Mouse (Mus musculus): Measurements from ENCODE around the gene Aen. TPM values are rescaled to one million over a fixed set of nuclear protein-coding genes. Genes with fewer than 3 reads are reported as not detected.

The Aen gene
- polyA plus RNA-seq, 1 experiment: 12.8 TPM

DNA sequence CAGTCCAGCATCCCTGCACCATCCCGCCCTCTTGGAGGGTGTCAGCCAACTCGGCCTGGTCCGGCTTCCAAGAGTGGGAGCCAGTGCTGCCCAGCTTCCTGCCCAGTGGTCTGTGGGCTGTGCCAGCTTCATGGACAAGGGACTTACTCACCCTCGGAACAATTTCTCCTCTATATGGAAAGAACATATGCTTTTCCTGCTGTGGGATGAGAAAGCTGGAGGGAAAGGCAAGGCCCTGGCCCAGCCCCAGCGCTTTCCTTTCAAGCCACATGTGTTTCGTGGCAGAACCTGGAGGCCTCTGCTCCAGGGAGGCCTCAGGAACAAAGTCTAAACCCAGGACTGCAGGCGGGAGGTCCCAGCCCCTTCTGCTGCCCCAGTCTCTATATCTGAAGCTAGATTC is 30.0 kb downstream of the Aen start:
- TF ChIP-seq POLR2A (IDR thresholded peaks at IDR 0.05; ENCODE audit: borderline replicate concordance, low read depth, low read length) (no peak), CTCF (IDR thresholded peaks at IDR 0.05; ENCODE audit: low read depth, low read length) (no peak)
- Histone ChIP-seq H3K4me3 (ENCODE audit: insufficient read depth, low read length) (no peak overlapping the region), H3K27ac (ENCODE audit: insufficient read depth, low read depth, low read length) (no peak overlapping the region), H3K4me1 (ENCODE audit: control insufficient read depth, insufficient read depth, low read length) (no peaks in the 10 kb centered on the region)

DNA sequence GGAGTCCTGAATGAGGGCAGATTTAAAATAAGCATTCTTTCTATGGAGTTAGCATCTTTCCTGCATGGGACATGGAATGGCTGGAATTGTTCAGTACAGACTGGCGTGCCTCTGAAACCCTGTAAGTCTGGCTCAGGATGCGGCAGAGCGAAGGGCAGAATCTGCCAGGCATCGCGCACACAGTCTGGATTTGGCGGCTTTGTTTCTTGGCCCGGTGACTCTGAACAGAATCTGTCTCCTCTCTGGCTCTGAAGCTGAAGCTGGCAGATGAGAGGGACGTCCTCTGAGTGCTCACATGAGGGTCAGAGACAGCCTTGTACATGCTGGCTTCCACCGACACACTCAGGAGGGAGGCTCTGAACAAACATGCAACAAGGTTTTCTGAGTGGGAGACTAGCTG is 30.5 kb downstream of the Aen start:
- no peaks in the 10 kb centered on the region for H3K4me1 ChIP-seq (ENCODE audit: control insufficient read depth, insufficient read depth, low read length)
- no peak for TF ChIP-seq POLR2A (IDR thresholded peaks at IDR 0.05; ENCODE audit: borderline replicate concordance, low read depth, low read length)
- no peak for TF ChIP-seq CTCF (IDR thresholded peaks at IDR 0.05; ENCODE audit: low read depth, low read length)
- no peak overlapping the region for H3K4me3 ChIP-seq (ENCODE audit: insufficient read depth, low read length)
- no peak overlapping the region for H3K27ac ChIP-seq (ENCODE audit: insufficient read depth, low read depth, low read length)

DNA sequence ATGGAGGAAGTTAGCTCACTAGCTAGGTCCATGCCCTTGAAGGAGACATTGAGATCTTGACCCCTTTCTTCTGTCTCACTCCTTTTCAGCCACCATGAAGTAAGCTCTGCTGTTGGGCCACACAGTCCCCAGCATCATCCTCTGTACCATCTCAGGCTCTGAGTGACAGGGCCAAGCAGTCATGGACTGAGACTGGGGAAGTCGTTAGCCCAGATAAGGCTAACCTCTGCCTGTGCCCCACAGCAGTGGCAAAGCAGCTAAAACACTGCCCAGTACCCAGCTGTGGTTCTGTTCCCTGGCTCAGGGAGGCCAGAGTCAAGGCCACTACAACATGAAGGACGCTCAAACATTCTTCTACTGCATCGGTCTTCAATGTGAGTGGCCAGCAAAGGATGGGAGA is 31.6 kb downstream of the Aen start:
- H3K27ac ChIP-seq (ENCODE audit: insufficient read depth, low read depth, low read length): no peak overlapping the region
- TF ChIP-seq POLR2A (IDR thresholded peaks at IDR 0.05; ENCODE audit: borderline replicate concordance, low read depth, low read length): no peak
- no peak for TF ChIP-seq CTCF (IDR thresholded peaks at IDR 0.05; ENCODE audit: low read depth, low read length)
- H3K4me3 ChIP-seq (ENCODE audit: insufficient read depth, low read length): no peak overlapping the region
- no peaks in the 10 kb centered on the region for H3K4me1 ChIP-seq (ENCODE audit: control insufficient read depth, insufficient read depth, low read length)

DNA sequence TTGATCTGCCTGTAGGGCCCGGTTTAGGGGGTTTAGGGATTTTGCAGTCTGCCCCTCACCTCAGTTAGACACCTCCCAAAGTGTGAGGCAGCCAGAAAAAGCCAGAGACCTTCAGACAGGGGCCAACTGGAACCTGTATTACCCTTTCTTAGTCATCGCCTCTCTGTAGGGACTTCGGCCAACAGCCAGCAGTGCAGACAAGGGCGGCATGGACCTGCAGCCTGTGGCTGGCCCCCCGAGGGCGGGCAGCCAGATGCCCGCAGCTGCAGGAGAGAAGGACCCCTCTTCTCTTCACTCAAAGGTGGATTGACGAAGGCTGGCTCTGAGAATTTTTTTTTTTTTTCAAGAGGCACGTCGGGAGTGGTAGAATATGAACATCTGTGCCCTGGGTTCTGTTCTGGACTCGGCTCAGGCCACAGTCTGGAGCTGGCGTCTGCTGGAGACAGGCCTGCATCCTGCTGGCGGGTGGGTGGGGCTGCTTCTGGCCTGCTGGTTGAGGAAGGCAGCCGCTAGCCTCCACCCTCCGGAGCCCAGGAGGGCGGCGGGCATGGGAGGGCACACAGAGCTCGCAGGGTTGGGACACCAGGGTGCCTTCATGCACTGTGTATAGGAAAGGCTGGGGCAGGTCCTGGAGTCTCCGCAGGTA is 43.4 kb downstream of the Aen start:
- no peak overlapping the region for H3K4me3 ChIP-seq (ENCODE audit: insufficient read depth, low read length)
- no peak overlapping the region for H3K27ac ChIP-seq (ENCODE audit: insufficient read depth, low read depth, low read length)
- TF ChIP-seq POLR2A (IDR thresholded peaks at IDR 0.05; ENCODE audit: borderline replicate concordance, low read depth, low read length) (no peak), CTCF (IDR thresholded peaks at IDR 0.05; ENCODE audit: low read depth, low read length) (no peak)
- no peaks in the 10 kb centered on the region for H3K4me1 ChIP-seq (ENCODE audit: control insufficient read depth, insufficient read depth, low read length)

DNA sequence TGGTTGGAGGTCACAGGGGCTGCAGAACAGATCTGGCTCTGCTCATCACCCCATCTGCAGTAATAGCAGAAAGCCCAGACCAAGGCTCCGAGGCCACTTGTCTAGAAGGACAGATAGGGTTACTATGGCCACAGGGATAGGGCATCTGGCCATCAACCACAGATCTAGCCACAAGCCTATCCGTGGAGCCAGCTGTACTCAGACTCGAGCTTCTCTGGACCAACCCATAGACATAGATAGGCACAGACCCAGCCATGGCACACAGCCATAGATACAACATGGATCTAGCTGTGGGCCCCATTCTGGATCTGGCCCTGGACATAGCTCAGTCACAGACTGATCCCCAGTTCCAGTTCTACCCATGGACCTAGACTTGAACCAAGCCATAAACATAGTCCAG is 45.3 kb downstream of the Aen start:
- H3K27ac ChIP-seq (ENCODE audit: insufficient read depth, low read depth, low read length): no peak overlapping the region
- no peaks in the 10 kb centered on the region for H3K4me1 ChIP-seq (ENCODE audit: control insufficient read depth, insufficient read depth, low read length)
- no peak overlapping the region for H3K4me3 ChIP-seq (ENCODE audit: insufficient read depth, low read length)
- TF ChIP-seq POLR2A (IDR thresholded peaks at IDR 0.05; ENCODE audit: borderline replicate concordance, low read depth, low read length) (no peak), CTCF (IDR thresholded peaks at IDR 0.05; ENCODE audit: low read depth, low read length) (no peak)

DNA sequence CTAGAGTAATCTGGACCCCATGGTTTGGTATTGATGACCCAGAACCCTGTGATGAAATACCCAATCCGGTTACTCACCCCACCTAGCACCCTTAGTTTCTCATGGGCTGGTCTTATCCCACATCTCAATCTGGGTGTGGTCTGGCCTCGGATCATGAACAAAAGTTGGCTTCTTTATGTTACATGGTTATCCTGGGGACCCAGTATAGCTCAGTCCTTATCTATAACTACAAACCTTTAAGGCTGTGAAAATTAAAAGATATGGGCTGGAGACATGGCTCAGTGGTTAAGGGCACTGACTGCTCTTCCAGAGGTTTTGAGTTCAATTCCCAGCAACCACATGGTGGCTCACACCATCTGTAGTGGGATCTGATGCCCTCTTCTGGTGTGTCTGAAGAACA is 46.9 kb downstream of the Aen start:
- Histone ChIP-seq H3K27ac (ENCODE audit: insufficient read depth, low read depth, low read length) (no peak overlapping the region), H3K4me1 (ENCODE audit: control insufficient read depth, insufficient read depth, low read length) (no peaks in the 10 kb centered on the region), H3K4me3 (ENCODE audit: insufficient read depth, low read length) (no peak overlapping the region)
- TF ChIP-seq POLR2A (IDR thresholded peaks at IDR 0.05; ENCODE audit: borderline replicate concordance, low read depth, low read length) (no peak), CTCF (IDR thresholded peaks at IDR 0.05; ENCODE audit: low read depth, low read length) (no peak)

DNA sequence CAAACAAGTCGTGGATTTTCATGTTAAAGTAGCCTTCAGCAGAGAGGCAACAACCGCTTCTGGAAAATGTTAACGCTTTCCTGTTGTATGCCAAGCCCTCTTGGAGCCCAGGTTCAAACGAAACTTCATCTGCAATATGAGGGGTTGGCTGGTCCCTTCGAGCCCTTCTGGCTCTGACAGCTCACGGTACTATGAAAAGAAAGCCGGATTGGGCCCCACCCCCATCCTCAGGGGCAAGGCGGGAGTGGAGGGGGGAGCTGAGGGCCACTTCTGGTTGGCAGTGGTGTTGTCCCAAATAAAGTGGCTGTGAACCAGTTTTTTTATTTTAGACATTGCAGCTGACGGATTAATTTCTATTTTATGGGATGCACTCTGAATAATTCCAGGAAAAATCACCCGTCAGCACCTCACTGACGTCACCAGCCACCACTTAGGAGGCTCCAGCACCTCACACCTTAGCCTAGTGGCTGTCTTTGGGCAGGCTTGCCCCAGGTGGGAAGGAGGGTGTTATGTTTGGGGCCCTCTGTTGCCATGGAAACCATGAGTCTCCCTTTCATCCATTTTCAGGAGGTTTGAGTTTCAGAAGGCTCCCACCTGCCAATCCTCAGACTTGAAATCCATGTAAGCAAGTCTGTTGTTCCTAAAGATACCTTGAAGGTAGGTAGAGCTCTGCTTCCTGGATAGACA is 58.4 kb downstream of the Aen start:
- no peaks in the 10 kb centered on the region for H3K4me1 ChIP-seq (ENCODE audit: control insufficient read depth, insufficient read depth, low read length)
- H3K27ac ChIP-seq (ENCODE audit: insufficient read depth, low read depth, low read length): no peak overlapping the region
- no peak for TF ChIP-seq CTCF (IDR thresholded peaks at IDR 0.05; ENCODE audit: low read depth, low read length)
- TF ChIP-seq POLR2A (IDR thresholded peaks at IDR 0.05; ENCODE audit: borderline replicate concordance, low read depth, low read length): no peak
- no peak overlapping the region for H3K4me3 ChIP-seq (ENCODE audit: insufficient read depth, low read length)

DNA sequence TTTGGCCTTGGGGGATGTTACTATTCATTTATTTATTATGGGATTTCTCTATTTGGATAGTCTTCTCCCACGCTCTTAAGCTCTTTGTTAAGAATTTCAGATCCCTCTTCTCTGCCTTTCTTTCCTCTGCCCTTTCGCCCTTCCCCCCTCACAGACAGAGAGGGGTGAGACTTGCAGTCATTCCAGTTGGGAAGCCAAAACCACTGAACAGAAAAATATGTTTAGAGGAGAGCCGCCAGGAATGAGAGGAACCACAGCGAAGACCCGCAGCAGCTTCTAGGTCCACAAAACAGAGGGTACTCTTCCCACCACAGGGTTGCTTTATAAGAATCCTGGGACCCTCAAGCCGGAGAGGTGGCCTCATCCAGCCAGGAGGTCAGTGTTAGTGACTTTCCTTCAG is 59.0 kb downstream of the Aen start:
- Histone ChIP-seq H3K4me1 (ENCODE audit: control insufficient read depth, insufficient read depth, low read length) (no peaks in the 10 kb centered on the region), H3K4me3 (ENCODE audit: insufficient read depth, low read length) (no peak overlapping the region), H3K27ac (ENCODE audit: insufficient read depth, low read depth, low read length) (no peak overlapping the region)
- no peak for TF ChIP-seq POLR2A (IDR thresholded peaks at IDR 0.05; ENCODE audit: borderline replicate concordance, low read depth, low read length)
- no peak for TF ChIP-seq CTCF (IDR thresholded peaks at IDR 0.05; ENCODE audit: low read depth, low read length)

DNA sequence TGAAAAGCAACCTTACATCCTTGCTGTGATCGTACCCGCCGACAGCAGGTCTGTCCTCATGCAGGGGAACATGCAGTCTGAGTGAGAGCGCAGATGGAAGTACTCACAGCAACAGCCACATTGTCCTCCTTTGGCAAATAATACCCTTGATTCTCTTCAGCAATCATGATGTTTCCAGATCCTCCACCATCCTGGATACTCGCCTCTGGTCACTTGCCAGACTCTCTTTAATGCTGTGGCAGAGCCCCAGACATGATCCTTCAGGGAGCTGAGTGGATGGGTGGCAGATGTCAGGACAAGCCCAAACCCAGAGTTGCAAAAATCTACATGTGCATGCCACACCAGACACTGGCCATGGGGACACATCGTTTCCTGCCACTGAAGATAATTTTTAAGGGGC is 59.4 kb downstream of the Aen start:
- no peak overlapping the region for H3K27ac ChIP-seq (ENCODE audit: insufficient read depth, low read depth, low read length)
- TF ChIP-seq CTCF (IDR thresholded peaks at IDR 0.05; ENCODE audit: low read depth, low read length): no peak
- TF ChIP-seq POLR2A (IDR thresholded peaks at IDR 0.05; ENCODE audit: borderline replicate concordance, low read depth, low read length): no peak
- H3K4me3 ChIP-seq (ENCODE audit: insufficient read depth, low read length): no peak overlapping the region
- H3K4me1 ChIP-seq (ENCODE audit: control insufficient read depth, insufficient read depth, low read length): no peaks in the 10 kb centered on the region

DNA sequence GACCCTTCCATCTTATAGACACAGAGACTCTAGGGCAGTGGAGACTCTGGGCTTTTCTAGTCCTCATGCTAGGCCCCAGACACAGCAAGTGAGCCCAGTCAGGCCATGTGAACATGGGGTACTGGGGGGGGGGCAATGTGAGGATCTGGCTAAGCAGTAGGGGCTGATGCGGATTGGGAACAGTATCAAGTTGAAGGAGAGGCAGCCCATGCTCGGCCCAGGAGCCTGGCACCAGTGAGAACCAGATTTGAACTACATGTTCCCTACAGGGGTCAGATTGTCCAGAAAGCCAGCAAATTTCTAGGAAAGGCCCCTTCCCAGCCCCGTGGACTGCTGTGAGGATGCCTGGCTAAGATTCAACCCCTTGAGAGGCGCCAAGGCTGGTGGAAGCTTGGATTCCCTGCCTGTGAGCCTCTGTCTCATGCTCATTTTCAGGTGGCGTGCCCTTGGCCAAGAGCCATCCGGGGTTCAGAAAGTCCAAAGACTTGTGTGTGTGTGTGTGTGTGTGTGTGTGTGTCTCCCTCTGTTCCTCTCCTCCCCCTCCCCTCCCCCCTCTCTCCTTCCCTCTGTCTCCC is 62.9 kb downstream of the Aen start:
- no peaks in the 10 kb centered on the region for H3K4me1 ChIP-seq (ENCODE audit: control insufficient read depth, insufficient read depth, low read length)
- H3K4me3 ChIP-seq (ENCODE audit: insufficient read depth, low read length): no peak overlapping the region
- TF ChIP-seq CTCF (IDR thresholded peaks at IDR 0.05; ENCODE audit: low read depth, low read length) (no peak), POLR2A (IDR thresholded peaks at IDR 0.05; ENCODE audit: borderline replicate concordance, low read depth, low read length) (no peak)
- no peak overlapping the region for H3K27ac ChIP-seq (ENCODE audit: insufficient read depth, low read depth, low read length)

Other genes starting within 250 kb of the Aen start
- gene Ntrk3, start 157.8 kb upstream of the Aen start, polyA plus RNA-seq (2012; ENCODE audit: insufficient read depth, insufficient read length, missing spikeins): 0.27 TPM in 1 of 2 replicates, not detected in the other
- 19.4 and 21.5 TPM in 2 replicates for gene Mrps11, start 112.7 kb upstream of the Aen start, polyA plus RNA-seq (2012; ENCODE audit: insufficient read depth, insufficient read length, missing spikeins)
- 16.0 and 17.0 TPM in 2 replicates for gene Mrpl46, start 112.3 kb upstream of the Aen start, polyA plus RNA-seq (2012; ENCODE audit: insufficient read depth, insufficient read length, missing spikeins)
- 6.7 and 6.8 TPM in 2 replicates for gene Det1, start 48.6 kb upstream of the Aen start, polyA plus RNA-seq (2012; ENCODE audit: insufficient read depth, insufficient read length, missing spikeins)
- 9.1 and 12.4 TPM in 2 replicates for gene Isg20, start 17.6 kb downstream of the Aen start, polyA plus RNA-seq (2012; ENCODE audit: insufficient read depth, insufficient read length, missing spikeins)
- not detected in 2 replicates for gene Acan, start 157.6 kb downstream of the Aen start, polyA plus RNA-seq (2012; ENCODE audit: insufficient read depth, insufficient read length, missing spikeins)
- not detected in 2 replicates for gene Hapln3, start 235.2 kb downstream of the Aen start, polyA plus RNA-seq (2012; ENCODE audit: insufficient read depth, insufficient read length, missing spikeins)

Data from bone marrow macrophage, adult 2 months (primary cell).